Mouse (Mus musculus) heart, adult 2 months (tissue): Measurements from ENCODE around the gene Dok3.

Source experiments
- CTCF ChIP-seq: fragments of 200-600 bp; IDR thresholded peaks from 2 replicates; pipeline ENCODE4 v1.8.1; 2022; ENCODE audit warnings: antibody characterized with exemption, mild to moderate bottlenecking, moderate library complexity
- POLR2A ChIP-seq: fragments of 200-500 bp; IDR thresholded peaks from 2 replicates; pipeline ENCODE4 v1.6.1; 2011; ENCODE audit warnings: mild to moderate bottlenecking, low read depth, low read length, control low read depth; ENCODE audit not compliant: insufficient read depth

DNA sequence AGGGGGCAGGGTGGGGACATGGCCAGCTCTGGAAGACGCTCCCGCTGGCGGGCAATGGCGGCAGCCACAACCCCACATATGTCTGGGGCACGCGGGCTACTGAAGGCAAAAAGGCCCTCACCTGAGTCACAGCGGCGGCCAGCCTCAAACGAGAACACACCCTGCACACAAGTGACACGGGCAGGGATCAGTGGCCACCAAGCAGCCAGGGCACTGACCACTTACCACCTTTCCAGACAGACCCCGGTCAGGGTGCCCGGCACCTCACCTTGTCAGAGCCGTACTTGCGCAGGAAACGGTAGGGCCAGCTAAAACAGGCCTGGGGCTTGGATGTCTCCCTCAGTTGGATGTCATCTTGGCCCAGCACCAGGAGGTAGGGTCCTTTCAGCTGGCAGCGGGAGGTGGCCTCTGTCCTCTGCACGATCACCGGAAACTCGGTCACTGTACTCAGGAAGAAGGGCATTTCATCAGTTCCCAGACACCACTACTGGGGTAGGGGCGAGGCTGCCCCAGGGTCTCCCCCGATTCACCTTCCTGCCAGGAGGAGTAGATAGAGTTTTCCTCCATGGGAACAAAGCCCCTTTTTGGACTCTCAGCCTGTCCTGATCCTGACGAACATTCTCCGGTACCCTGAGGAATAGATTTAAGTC is 5.0 kb downstream of the Dok3 start:
- TF ChIP-seq CTCF (no peak), POLR2A (no peak)
